Mouse (Mus musculus) liver, postnatal 0 days (tissue): Measurements from ENCODE around the gene Olfr284.

ENCODE experiments used
- CTCF ChIP-seq: sonication (generic); IDR thresholded peaks from 2 replicates; pipeline ENCODE4 v1.5.1; 2016; ENCODE audit warnings: antibody characterized with exemption, low read depth
- EP300 ChIP-seq: IDR thresholded peaks from 2 replicates; pipeline ENCODE4 v1.6.1; 2016; ENCODE audit warnings: antibody characterized with exemption, low read depth, mild to moderate bottlenecking

DNA sequence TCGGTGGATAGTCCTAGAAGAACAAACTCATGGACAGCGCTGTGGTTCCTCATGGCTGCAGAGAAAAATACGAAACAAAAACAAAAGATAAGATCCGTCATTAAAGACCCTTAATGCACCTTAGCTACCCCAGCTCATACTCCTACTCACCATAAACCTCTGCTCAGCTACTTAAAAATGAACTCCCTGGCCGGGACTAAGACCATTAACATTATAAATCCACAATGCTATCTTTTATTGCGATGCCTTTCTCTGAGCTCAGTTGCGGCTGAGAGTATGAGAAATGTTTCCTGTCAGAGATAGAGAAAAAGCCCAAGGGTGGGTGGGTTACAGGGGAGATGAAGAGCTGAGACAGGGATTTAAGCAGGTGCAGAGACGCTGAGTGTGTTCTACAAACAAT is at the start of gene Olfr284:
- TF ChIP-seq CTCF (no peak), EP300 (no peak)
